Mouse (Mus musculus): ENCODE measurements around the gene Trim9.

Trim9 gene

DNA sequence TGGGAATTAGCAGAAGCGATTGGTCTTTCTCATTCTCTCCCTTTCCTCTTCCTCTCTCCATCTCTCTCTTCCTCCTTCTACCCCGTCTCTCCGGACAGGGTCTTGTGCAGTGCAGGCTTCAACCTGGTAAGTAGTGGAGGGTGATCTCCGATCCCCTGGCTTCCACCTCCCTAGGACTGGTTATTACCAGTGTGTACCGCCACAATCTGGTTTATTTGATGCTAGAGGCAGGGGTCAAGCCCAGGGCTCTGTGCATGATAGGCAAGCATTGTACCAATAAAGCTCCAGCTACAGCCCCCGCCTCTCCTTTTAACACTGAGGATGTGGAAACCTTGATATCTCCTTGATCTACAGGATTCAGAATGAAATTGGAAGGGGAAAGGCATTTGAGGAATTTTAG lies 133.8 kb downstream of the Trim9 start:
- DNase-seq (ENCODE audit: low spot score), result no peak

DNA sequence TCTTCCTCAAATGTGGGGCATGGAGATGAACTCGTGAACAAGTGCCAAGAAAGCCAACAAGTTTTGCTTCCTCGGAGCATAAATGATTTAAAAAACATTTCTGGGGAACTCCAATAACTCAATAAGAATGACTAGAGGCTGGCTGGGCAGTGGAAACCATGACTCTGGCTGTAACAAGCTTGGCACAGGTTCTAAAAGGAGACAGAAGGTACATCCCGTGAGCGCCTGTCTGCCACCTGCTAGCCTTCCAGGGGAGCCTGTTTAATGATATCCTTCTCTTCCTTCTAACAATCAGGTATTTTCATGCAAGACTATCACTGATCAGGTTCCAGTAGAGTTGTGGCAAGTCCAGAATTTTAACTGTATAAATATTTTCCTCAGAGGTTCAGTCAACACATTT lies 134.9 kb downstream of the Trim9 start:
- DNase-seq (ENCODE audit: low spot score), result no peak

- DNase-seq (ENCODE audit: low spot score), result no peak
Measured at GRCm38 (mm10) chr12:70208214-70208613, 139.2 kb downstream of the Trim9 start.

- no peak for DNase-seq (ENCODE audit: low spot score)
Measured at GRCm38 (mm10) chr12:70204433-70204832, 143.0 kb downstream of the Trim9 start.

- no peak for DNase-seq (ENCODE audit: low spot score)
Measured at GRCm38 (mm10) chr12:70201926-70202529, 145.4 kb downstream of the Trim9 start.

- no peak for DNase-seq (ENCODE audit: low spot score)
Measured at GRCm38 (mm10) chr12:70196341-70196740, 151.1 kb downstream of the Trim9 start.

GRCm38 (mm10) chr12:70195426-70195825 lies 152.0 kb downstream of the Trim9 start:
- DNase-seq (ENCODE audit: low spot score), result no peak

Data from spleen, adult 12 weeks (tissue).